Mouse (Mus musculus): ENCODE measurements around the gene Ivns1abp. TPM values are rescaled to one million over a fixed set of nuclear protein-coding genes. Genes with fewer than 3 reads are reported as not detected.
"Not testable (repeated sequence)": the region's sequence is repeated elsewhere in the genome, so short reads cannot be mapped to it uniquely, and the experiment has no call there.

The Ivns1abp gene
- polyA plus RNA-seq (2016; fragmentation: Nextera tagmentation; extraction: Ambion mirVana) = 297 and 319 TPM in 2 replicates

DNA sequence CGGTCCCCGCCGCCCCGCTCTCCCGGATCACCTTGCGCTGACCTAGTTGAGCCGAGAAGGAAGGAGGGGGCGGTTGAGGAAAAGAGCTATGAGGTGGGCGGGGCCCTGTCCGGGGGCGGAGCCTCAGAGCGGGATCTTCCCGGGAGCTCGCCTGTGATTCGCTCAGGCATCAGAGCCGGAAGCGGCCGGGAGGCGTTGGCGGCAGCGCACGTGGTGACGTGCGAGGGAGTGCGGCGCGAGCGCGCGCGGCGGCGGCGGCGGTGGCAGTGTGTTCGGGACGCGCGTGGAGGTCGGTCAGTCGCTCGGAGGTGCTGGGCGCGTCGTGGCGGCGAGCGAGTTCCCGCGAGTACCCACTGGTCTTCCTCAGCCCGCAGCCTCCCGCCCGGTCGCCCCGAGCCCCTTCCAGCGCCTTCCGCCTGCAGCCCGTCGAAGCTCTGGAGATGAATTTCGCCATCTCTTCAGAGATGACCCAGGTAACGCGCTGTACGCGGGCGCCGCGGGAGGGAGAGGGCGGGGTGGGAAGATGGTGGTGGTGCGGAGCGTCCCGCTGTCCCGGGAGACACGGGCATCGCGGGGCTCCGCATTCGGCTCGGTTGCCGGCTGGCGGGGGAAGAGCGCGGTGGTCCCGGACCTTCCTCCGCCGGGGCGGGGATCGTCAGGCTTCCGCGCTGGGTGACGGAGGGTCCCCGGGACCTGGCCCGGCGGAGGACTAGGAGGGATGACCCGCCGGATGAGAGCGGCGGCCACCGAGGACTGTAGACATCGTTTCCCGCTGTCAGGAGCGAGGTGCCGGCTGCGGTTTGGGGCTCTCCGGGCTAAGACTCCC, at the start of gene Ivns1abp:
Gene Ivns1abp (plus strand): TSS at position 195 of the 826 bp plus-strand sequence.
- under 1% methylated on average over 85 of the region's 104 CpGs for WGBS

DNA sequence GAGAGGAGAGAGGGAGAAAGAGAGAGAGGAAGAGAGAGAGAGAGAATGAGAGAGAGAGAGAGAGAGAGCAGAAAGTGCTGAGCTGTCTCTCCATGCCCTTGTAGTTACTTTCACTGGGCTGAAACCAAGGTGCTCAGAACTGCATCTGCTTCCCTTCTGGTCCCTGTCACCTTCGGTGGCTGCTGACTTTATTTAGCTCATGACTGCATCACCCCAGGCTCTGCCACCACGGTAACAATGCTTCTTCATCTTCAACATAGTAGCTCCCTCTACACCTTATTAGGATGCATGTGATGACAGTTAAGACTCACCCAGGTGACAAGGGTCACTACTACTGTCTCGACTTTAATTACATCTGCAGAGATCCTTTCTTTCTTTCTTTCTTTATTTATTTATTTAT, 48.8 kb upstream of the Ivns1abp start:
- H3K9ac ChIP-seq = no peak overlapping the region
- no peak overlapping the region for H3K4me2 ChIP-seq
- H3K27me3 ChIP-seq (replicated peaks) = no peaks in the 10 kb centered on the region
- H3K27ac ChIP-seq (ENCODE audit: poor library complexity, severe bottlenecking) = no peak overlapping the region
- ATAC-seq (ENCODE audit: insufficient number of reproducible peaks, low FRiP score) = no peak
- H3K9me3 ChIP-seq (replicated peaks) = no peaks in the 10 kb centered on the region
- no peak overlapping the region for H3K4me3 ChIP-seq
- 37% methylated on average over 3 of the region's 3 CpGs for WGBS
- H3K4me1 ChIP-seq (replicated peaks) = peaks cover 10% of the 10 kb centered on the region; the same call in 1 of the 2 replicates
- no peaks in the 10 kb centered on the region for H3K36me3 ChIP-seq

More for the DNA sequence above, at the start of gene Ivns1abp:
- H3K4me2 ChIP-seq = peak within 1 kb of the TSS; percentile 85
- peaks cover 51% of the 10 kb centered on the region for H3K4me1 ChIP-seq (replicated peaks)
- H3K9me3 ChIP-seq (replicated peaks) = no peaks in the 10 kb centered on the region
- ATAC-seq (ENCODE audit: insufficient number of reproducible peaks, low FRiP score) = peak; percentile 95
- peak within 1 kb of the TSS; percentile 76 for H3K4me3 ChIP-seq
- H3K27me3 ChIP-seq (replicated peaks) = no peaks in the 10 kb centered on the region
- peak within 1 kb of the TSS; percentile 94 for H3K27ac ChIP-seq (ENCODE audit: poor library complexity, severe bottlenecking)
- peak within 1 kb of the TSS; percentile 95 for H3K9ac ChIP-seq
- H3K36me3 ChIP-seq = peaks cover 3% of the 10 kb centered on the region

DNA sequence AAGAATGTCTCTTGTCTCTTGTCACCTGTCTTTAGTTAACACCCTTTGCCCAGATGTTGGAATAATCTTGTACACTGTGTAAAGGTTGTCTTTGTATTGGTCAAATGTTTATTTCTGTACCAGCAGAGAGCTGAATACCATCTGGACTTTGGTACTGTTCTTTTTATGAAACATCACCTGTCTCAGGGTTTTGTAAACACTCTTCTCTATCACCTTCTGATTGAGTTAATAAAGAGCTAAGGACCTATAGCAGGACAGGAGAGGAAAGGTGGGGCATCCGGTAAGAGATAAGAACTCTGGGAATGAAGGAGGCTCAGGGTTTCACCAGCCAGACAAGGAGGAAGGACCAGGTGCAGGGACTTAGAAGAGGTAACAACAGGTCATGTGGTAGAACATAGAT, 47.7 kb upstream of the Ivns1abp start:
- no peak for ATAC-seq (ENCODE audit: insufficient number of reproducible peaks, low FRiP score)
- Histone ChIP-seq H3K4me1 (replicated peaks) (peaks cover 10% of the 10 kb centered on the region; the same call in 1 of the 2 replicates), H3K4me2 (no peak overlapping the region), H3K27me3 (replicated peaks) (no peaks in the 10 kb centered on the region), H3K27ac (ENCODE audit: poor library complexity, severe bottlenecking) (no peak overlapping the region), H3K9ac (no peak overlapping the region), H3K36me3 (no peaks in the 10 kb centered on the region), H3K9me3 (replicated peaks) (no peaks in the 10 kb centered on the region), H3K4me3 (no peak overlapping the region)
- 67% methylated on average over 1 of the region's 1 CpGs for WGBS

DNA sequence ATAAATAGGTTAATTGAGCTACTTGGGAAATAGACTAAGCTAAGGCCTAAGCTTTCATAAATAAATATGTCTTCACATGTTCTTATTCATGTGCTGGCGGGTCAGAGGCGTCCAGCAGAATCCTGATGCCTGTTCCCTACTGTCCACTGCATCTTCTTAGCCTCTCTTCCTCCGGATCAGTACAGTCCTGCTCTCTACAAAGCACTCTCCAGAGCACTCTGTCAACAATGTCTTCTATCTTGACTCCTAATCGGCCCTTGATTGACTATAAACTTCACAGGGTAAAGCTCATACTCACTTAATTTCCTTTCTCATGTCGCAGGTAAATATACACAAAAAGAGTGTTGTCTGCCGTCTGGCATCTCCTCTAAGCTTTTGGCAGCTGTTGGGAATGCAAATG, 47.3 kb upstream of the Ivns1abp start:
- no peak overlapping the region for H3K4me3 ChIP-seq
- H3K4me1 ChIP-seq (replicated peaks) = peaks cover 10% of the 10 kb centered on the region; the same call in 1 of the 2 replicates
- no peak overlapping the region for H3K9ac ChIP-seq
- WGBS = 81% methylated on average over 6 of the region's 6 CpGs
- H3K9me3 ChIP-seq (replicated peaks) = no peaks in the 10 kb centered on the region
- no peaks in the 10 kb centered on the region for H3K36me3 ChIP-seq
- ATAC-seq (ENCODE audit: insufficient number of reproducible peaks, low FRiP score) = no peak
- no peak overlapping the region for H3K4me2 ChIP-seq
- H3K27me3 ChIP-seq (replicated peaks) = no peaks in the 10 kb centered on the region
- no peak overlapping the region for H3K27ac ChIP-seq (ENCODE audit: poor library complexity, severe bottlenecking)

DNA sequence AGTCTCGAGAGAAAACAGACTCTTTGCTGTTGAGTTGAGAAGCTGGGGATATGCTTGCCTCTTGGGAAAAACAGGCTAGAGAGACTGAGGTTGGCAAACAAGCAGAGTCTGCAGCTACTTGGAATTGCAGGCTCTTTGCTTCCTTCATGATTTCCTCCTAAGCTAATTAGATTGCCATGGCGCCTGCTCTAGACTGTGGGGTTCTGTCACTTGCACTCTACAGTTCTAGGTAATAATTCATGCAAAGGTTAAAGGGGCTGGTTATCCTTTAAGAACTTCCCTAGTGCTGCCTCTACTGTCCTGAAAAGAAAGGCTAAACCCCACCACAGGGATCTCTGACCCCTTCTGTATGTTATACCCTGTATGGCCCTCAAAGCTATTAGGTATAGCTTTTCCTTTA, 46.7 kb upstream of the Ivns1abp start:
- no peak for ATAC-seq (ENCODE audit: insufficient number of reproducible peaks, low FRiP score)
- Histone ChIP-seq H3K27me3 (replicated peaks) (no peaks in the 10 kb centered on the region), H3K4me3 (no peak overlapping the region), H3K27ac (ENCODE audit: poor library complexity, severe bottlenecking) (no peak overlapping the region), H3K9ac (no peak overlapping the region), H3K36me3 (no peaks in the 10 kb centered on the region), H3K4me2 (no peak overlapping the region), H3K4me1 (replicated peaks) (peaks cover 14% of the 10 kb centered on the region), H3K9me3 (replicated peaks) (no peaks in the 10 kb centered on the region)
- WGBS = 79% methylated on average over 2 of the region's 2 CpGs

DNA sequence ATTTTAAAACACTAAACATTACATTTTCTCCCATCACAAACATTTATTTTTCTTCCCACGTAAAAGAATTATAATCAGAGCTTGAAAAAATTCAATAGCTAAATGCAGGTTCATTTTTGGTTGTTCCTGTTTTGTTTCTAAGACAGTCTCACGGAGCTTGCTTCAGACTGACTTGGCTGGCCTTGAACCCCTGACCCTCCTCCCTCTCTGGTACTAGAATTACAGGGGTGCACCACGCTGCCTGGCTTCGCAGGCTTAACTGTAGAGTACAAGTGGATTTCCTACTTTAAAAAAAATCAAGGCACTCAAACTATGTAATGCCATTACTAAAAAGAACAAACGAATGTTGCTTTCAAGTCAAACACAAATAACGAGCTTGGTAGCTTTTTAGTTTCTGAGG, 42.8 kb upstream of the Ivns1abp start:
- no peak overlapping the region for H3K9ac ChIP-seq
- no peaks in the 10 kb centered on the region for H3K27me3 ChIP-seq (replicated peaks)
- no peak overlapping the region for H3K4me3 ChIP-seq
- 73% methylated on average over 6 of the region's 6 CpGs for WGBS
- H3K9me3 ChIP-seq (replicated peaks) = no peaks in the 10 kb centered on the region
- no peak overlapping the region for H3K27ac ChIP-seq (ENCODE audit: poor library complexity, severe bottlenecking)
- H3K36me3 ChIP-seq = no peaks in the 10 kb centered on the region
- H3K4me1 ChIP-seq (replicated peaks) = peaks cover 8% of the 10 kb centered on the region
- no peak overlapping the region for H3K4me2 ChIP-seq
- no peak for ATAC-seq (ENCODE audit: insufficient number of reproducible peaks, low FRiP score)

DNA sequence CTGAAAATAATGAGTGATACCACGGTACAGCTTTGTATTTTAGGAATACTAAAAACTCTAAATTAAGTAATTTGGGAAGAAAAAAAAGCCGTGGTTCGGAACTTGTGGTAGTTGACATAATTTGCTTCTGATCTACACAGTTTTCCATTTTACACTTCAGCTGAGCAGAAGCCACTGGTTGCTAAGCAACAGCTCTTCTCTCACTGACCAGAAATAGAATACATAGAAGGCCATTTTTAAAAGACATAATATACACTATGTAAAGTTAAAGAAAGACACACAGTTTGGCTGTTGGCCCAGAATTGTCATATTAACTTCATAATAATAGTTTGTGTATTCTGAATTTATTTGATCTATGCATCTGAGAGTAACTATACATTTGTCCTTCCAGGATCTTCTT, 42.4 kb upstream of the Ivns1abp start:
- no peak for ATAC-seq (ENCODE audit: insufficient number of reproducible peaks, low FRiP score)

DNA sequence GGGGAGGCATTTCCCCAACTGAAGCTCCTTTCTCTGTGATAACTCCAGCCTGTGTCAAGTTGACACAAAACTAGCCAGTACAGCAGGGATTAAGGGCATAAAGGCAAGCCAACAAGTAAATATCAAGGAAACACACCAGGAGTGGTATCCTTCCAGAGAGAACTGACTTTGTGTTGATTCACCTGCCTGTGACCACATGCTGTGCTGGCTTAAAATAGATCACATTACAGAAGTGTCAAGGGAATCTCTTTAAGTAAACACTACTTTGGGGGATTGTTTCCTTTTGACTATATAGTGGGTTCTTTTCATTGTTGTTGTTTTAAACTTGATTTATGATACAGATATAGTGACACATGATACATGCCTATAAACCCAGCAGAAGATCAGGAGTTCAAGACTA, 41.0 kb upstream of the Ivns1abp start:
- Histone ChIP-seq H3K9ac (no peak overlapping the region), H3K9me3 (replicated peaks) (no peaks in the 10 kb centered on the region)
- ATAC-seq (ENCODE audit: insufficient number of reproducible peaks, low FRiP score) = no peak

More for the DNA sequence above, 42.4 kb upstream of the Ivns1abp start:
- H3K4me3 ChIP-seq = no peak overlapping the region
- H3K27ac ChIP-seq (ENCODE audit: poor library complexity, severe bottlenecking) = no peak overlapping the region
- no peak overlapping the region for H3K4me2 ChIP-seq
- no peaks in the 10 kb centered on the region for H3K27me3 ChIP-seq (replicated peaks)
- H3K9me3 ChIP-seq (replicated peaks) = no peaks in the 10 kb centered on the region
- H3K4me1 ChIP-seq (replicated peaks) = peaks cover 7% of the 10 kb centered on the region
- 68% methylated on average over 3 of the region's 3 CpGs for WGBS
- H3K36me3 ChIP-seq = no peaks in the 10 kb centered on the region
- no peak overlapping the region for H3K9ac ChIP-seq

DNA sequence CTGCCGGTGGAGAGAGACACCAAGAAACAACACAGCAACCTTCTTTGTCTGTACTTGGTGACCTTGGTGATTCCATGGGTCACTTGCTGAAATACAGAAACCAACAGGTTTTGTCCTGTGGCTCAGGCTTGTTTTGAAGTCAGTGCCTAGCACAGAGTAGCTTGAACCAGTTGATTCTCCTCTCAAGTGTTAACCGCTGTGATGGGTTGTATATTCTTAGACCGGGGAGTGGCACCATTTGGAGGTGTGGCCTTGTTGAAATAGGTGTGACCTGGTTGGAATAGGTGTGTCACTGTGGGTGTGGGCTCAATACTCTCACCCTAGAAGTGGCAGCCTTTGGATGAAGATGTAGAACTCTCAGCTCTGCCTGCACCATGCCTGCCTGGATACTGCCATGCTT, 39.3 kb upstream of the Ivns1abp start:
- H3K9me3 ChIP-seq (replicated peaks); ATAC-seq (ENCODE audit: insufficient number of reproducible peaks, low FRiP score); H3K4me1 ChIP-seq (replicated peaks); H3K36me3 ChIP-seq; H3K27ac ChIP-seq (ENCODE audit: poor library complexity, severe bottlenecking); H3K4me3 ChIP-seq; H3K9ac ChIP-seq; H3K4me2 ChIP-seq; H3K27me3 ChIP-seq (replicated peaks): not testable (repeated sequence)
- WGBS = 83% methylated on average over 3 of the region's 3 CpGs

More for the DNA sequence above, 41.0 kb upstream of the Ivns1abp start:
- no peaks in the 10 kb centered on the region for H3K27me3 ChIP-seq (replicated peaks)
- H3K4me3 ChIP-seq = no peak overlapping the region
- H3K4me2 ChIP-seq = no peak overlapping the region
- peaks cover 9% of the 10 kb centered on the region for H3K4me1 ChIP-seq (replicated peaks)
- H3K27ac ChIP-seq (ENCODE audit: poor library complexity, severe bottlenecking) = no peak overlapping the region
- no peaks in the 10 kb centered on the region for H3K36me3 ChIP-seq

DNA sequence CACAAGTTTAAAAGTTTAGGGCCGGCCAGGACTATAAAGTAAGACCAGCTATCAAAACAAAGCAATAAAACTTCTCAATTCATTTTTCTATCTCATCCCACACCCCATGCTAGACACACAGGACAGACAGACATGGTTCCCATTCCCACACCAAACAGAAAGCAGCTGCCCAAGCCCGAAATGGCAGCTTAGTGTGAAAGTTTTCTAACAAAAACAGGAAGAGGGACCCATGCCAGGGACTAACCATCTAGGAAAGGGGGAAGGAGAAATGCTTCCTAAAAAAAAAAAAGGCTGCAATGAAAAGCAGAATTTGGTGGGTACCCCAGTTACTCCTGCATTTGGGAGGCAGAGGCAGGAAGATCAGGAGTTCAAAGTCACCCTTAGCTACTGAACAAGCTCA, 37.2 kb upstream of the Ivns1abp start:
- WGBS = 70% methylated on average over 2 of the region's 2 CpGs
- no peaks in the 10 kb centered on the region for H3K36me3 ChIP-seq
- no peak overlapping the region for H3K9ac ChIP-seq
- no peak overlapping the region for H3K27ac ChIP-seq (ENCODE audit: poor library complexity, severe bottlenecking)
- H3K4me3 ChIP-seq = no peak overlapping the region
- H3K9me3 ChIP-seq (replicated peaks) = no peaks in the 10 kb centered on the region
- H3K27me3 ChIP-seq (replicated peaks) = no peaks in the 10 kb centered on the region
- H3K4me2 ChIP-seq = no peak overlapping the region
- ATAC-seq (ENCODE audit: insufficient number of reproducible peaks, low FRiP score) = no peak
- H3K4me1 ChIP-seq (replicated peaks) = peaks cover 9% of the 10 kb centered on the region

DNA sequence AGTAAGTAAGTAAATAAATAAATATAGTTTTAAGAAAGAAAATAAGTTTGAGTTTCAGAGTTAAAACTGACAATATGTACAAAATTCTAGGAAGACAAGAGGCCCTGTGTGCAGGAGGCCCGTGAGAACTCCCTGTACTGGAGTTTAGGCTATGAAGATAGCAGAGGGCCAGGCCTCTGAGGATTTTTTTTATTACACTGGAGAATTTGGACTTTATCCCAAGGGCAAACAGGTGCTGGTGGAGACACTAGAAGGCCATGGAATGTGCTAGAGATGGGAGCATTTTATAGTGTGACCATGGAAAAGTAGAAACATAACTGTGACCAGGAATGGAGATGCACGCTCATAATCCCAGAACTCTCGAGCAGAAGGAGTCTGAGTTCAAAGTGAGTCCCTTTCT, 36.5 kb upstream of the Ivns1abp start:
- Histone ChIP-seq H3K9me3 (replicated peaks) (no peaks in the 10 kb centered on the region), H3K27ac (ENCODE audit: poor library complexity, severe bottlenecking) (no peak overlapping the region), H3K36me3 (no peaks in the 10 kb centered on the region), H3K4me1 (replicated peaks) (peaks cover 3% of the 10 kb centered on the region; the same call in 1 of the 2 replicates), H3K4me2 (no peak overlapping the region), H3K27me3 (replicated peaks) (no peaks in the 10 kb centered on the region), H3K4me3 (no peak overlapping the region), H3K9ac (no peak overlapping the region)
- ATAC-seq (ENCODE audit: insufficient number of reproducible peaks, low FRiP score) = no peak
- 78% methylated on average over 3 of the region's 3 CpGs for WGBS

DNA sequence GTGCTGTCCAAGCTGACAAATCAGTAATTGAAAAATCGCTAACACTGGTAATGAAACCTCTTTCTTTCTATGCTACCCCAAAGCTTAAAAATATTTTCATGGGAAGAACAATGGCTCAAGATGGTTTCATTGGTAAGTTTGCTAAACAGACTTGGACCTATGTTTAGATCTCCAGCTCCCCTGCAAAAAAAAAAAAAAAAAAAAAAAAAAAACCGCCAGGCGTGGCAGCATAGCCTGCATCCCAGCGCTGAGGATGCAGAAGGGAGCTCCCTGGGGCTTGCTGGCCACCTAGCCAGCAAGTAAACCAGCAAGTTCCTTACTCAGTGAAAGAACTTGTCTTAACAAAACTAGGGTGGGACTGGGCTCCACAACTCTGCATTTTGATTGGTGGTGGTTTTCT, 35.8 kb upstream of the Ivns1abp start:
- Histone ChIP-seq H3K4me2 (no peak overlapping the region), H3K9ac (no peak overlapping the region), H3K4me3 (no peak overlapping the region), H3K9me3 (replicated peaks) (no peaks in the 10 kb centered on the region), H3K4me1 (replicated peaks) (peaks cover 2% of the 10 kb centered on the region; the same call in 1 of the 2 replicates), H3K27ac (ENCODE audit: poor library complexity, severe bottlenecking) (no peak overlapping the region), H3K36me3 (no peaks in the 10 kb centered on the region), H3K27me3 (replicated peaks) (no peaks in the 10 kb centered on the region)
- ATAC-seq (ENCODE audit: insufficient number of reproducible peaks, low FRiP score) = no peak
- 47% methylated on average over 4 of the region's 4 CpGs for WGBS

Measured in heart, embryonic 12.5 days (tissue).